Mouse (Mus musculus) large intestine, adult 2 months (tissue): ENCODE measurements around the gene Abcg4. TPM values are rescaled to one million over a fixed set of nuclear protein-coding genes. Genes with fewer than 3 reads are reported as not detected.

Experiments
- polyA plus RNA-seq: library from polyadenylated mRNA; depleted of rRNA; stranded (reverse); fragments of >200 nt; gene quantifications from 2 replicates; pipeline ENCODE4 v1.2.3, GENCODE M21; 2012; rRNA removed

Gene Abcg4
- polyA plus RNA-seq, 1 experiment: 2.1 TPM

Other genes with a start within 250 kb of the Abcg4 start
- gene Thy1, start 245.2 kb downstream of the Abcg4 start, polyA plus RNA-seq: 32.1 and 42.2 TPM in 2 replicates
- 16.4 and 23.6 TPM in 2 replicates for gene Usp2, start 221.6 kb downstream of the Abcg4 start, polyA plus RNA-seq
- 0.03 TPM in 1 of 2 replicates, not detected in the other for gene Mfrp, start 186.9 kb downstream of the Abcg4 start, polyA plus RNA-seq
- 5.6 and 6.0 TPM in 2 replicates for gene C1qtnf5, start 181.4 kb downstream of the Abcg4 start, polyA plus RNA-seq
- gene Gm49380, start 175.1 kb downstream of the Abcg4 start, polyA plus RNA-seq: not detected in 2 replicates
- 26.0 and 26.8 TPM in 2 replicates for gene Rnf26, start 175.1 kb downstream of the Abcg4 start, polyA plus RNA-seq
- gene Mcam, start 154.1 kb downstream of the Abcg4 start, polyA plus RNA-seq: 32.1 and 37.5 TPM in 2 replicates
- gene Cbl, start 54.6 kb downstream of the Abcg4 start, polyA plus RNA-seq: 6.8 and 12.1 TPM in 2 replicates
- gene Ccdc153, start 47.9 kb downstream of the Abcg4 start, polyA plus RNA-seq: not detected in 2 replicates
- 30.2 and 32.2 TPM in 2 replicates for gene Pdzd3, start 37.1 kb downstream of the Abcg4 start, polyA plus RNA-seq
- gene Nlrx1, start 20.0 kb downstream of the Abcg4 start, polyA plus RNA-seq: 10.7 and 14.5 TPM in 2 replicates
- 18.4 and 32.8 TPM in 2 replicates for gene Hinfp, start 17.1 kb upstream of the Abcg4 start, polyA plus RNA-seq
- gene C2cd2l, start 31.7 kb upstream of the Abcg4 start, polyA plus RNA-seq: 114 and 159 TPM in 2 replicates
- 71.4 and 79.3 TPM in 2 replicates for gene Dpagt1, start 37.4 kb upstream of the Abcg4 start, polyA plus RNA-seq
- gene H2afx, start 46.1 kb upstream of the Abcg4 start, polyA plus RNA-seq: 149 and 167 TPM in 2 replicates
- gene Hmbs, start 55.6 kb upstream of the Abcg4 start, polyA plus RNA-seq: 51.9 and 52.9 TPM in 2 replicates
- gene Vps11, start 73.1 kb upstream of the Abcg4 start, polyA plus RNA-seq: 22.8 and 25.8 TPM in 2 replicates
- gene Hyou1, start 90.9 kb upstream of the Abcg4 start, polyA plus RNA-seq: 82.2 and 92.0 TPM in 2 replicates
- gene Slc37a4, start 108.2 kb upstream of the Abcg4 start, polyA plus RNA-seq: 48.9 and 60.6 TPM in 2 replicates
- gene Rps25, start 118.5 kb upstream of the Abcg4 start, polyA plus RNA-seq: 281 and 376 TPM in 2 replicates
- gene Trappc4, start 119.0 kb upstream of the Abcg4 start, polyA plus RNA-seq: 61.2 and 67.8 TPM in 2 replicates
- gene Ccdc84, start 130.0 kb upstream of the Abcg4 start, polyA plus RNA-seq: 18.0 and 30.4 TPM in 2 replicates
- gene Foxr1, start 152.5 kb upstream of the Abcg4 start, polyA plus RNA-seq: not detected in 2 replicates
- not detected in 2 replicates for gene Upk2, start 166.4 kb upstream of the Abcg4 start, polyA plus RNA-seq
- 10.0 and 13.4 TPM in 2 replicates for gene Bcl9l, start 194.2 kb upstream of the Abcg4 start, polyA plus RNA-seq